Mouse (Mus musculus): ENCODE data around the gene Gdf15.
A peak's percentile ranks its signal among the peaks of the same experiment; 100 is the strongest.
"Not testable (repeated sequence)": the region's sequence is repeated elsewhere in the genome, so short reads cannot be mapped to it uniquely, and the experiment has no call there.

The Gdf15 gene

GRCm38 (mm10) chr8:70605871-70606779 lies 26.1 kb downstream of the Gdf15 start:
- DNase-seq (ENCODE audit: low spot score): no peak

GRCm38 (mm10) chr8:70604558-70604957 lies 27.7 kb downstream of the Gdf15 start:
- no peak for DNase-seq (ENCODE audit: low spot score)

GRCm38 (mm10) chr8:70602139-70602811 lies 30.0 kb downstream of the Gdf15 start:
- no peak for DNase-seq (ENCODE audit: low spot score)

- peak; percentile 50 for DNase-seq (ENCODE audit: low spot score)
Observed at GRCm38 (mm10) chr8:70601271-70601649, 31.0 kb downstream of the Gdf15 start.

GRCm38 (mm10) chr8:70600473-70601270 lies 31.6 kb downstream of the Gdf15 start:
- DNase-seq (ENCODE audit: low spot score): no peak

GRCm38 (mm10) chr8:70599507-70600290 lies 32.6 kb downstream of the Gdf15 start:
- no peak for DNase-seq (ENCODE audit: low spot score)

- DNase-seq (ENCODE audit: low spot score): no peak
Observed at GRCm38 (mm10) chr8:70598722-70599121, 33.5 kb downstream of the Gdf15 start.

GRCm38 (mm10) chr8:70598283-70598682 lies 34.0 kb downstream of the Gdf15 start:
- no peak for DNase-seq (ENCODE audit: low spot score)

- no peak for DNase-seq (ENCODE audit: low spot score)
Observed at GRCm38 (mm10) chr8:70597417-70598272, 34.6 kb downstream of the Gdf15 start.

- DNase-seq (ENCODE audit: low spot score): peak; percentile 42
Observed at GRCm38 (mm10) chr8:70596775-70597416, 35.4 kb downstream of the Gdf15 start.

- no peak for DNase-seq (ENCODE audit: low spot score)
Observed at GRCm38 (mm10) chr8:70596216-70596615, 36.0 kb downstream of the Gdf15 start.

GRCm38 (mm10) chr8:70595811-70596210 lies 36.4 kb downstream of the Gdf15 start:
- no peak for DNase-seq (ENCODE audit: low spot score)

GRCm38 (mm10) chr8:70594621-70595564 lies 37.4 kb downstream of the Gdf15 start:
- DNase-seq (ENCODE audit: low spot score): peak; percentile 30

- DNase-seq (ENCODE audit: low spot score): peak; percentile 81
Observed at GRCm38 (mm10) chr8:70593961-70594609, 38.2 kb downstream of the Gdf15 start, which contains the start of gene Isyna1. Gene Isyna1 (plus strand): TSS chr8:70594373.

- no peak for DNase-seq (ENCODE audit: low spot score)
Observed at GRCm38 (mm10) chr8:70593173-70593572, 39.1 kb downstream of the Gdf15 start.

GRCm38 (mm10) chr8:70591569-70591968 lies 40.7 kb downstream of the Gdf15 start:
- no peak for DNase-seq (ENCODE audit: low spot score)

GRCm38 (mm10) chr8:70587955-70588354 lies 44.3 kb downstream of the Gdf15 start:
- DNase-seq (ENCODE audit: low spot score): not testable (repeated sequence)

GRCm38 (mm10) chr8:70585258-70585652 lies 47.0 kb downstream of the Gdf15 start:
- peak; percentile 51 for DNase-seq (ENCODE audit: low spot score)

All from T-cell, adult 2 months (primary cell).